Mouse (Mus musculus) heart, embryonic 14.5 days (tissue): ENCODE results near the gene Ino80. TPM values are rescaled to one million over a fixed set of nuclear protein-coding genes. Genes with fewer than 3 reads are reported as not detected.

Experiments used
- ATAC-seq: fragments of 200-750 bp; cut with Nextera tagmentation; 2 replicates; pipeline ENCODE4 v1.8.0; 2017; ENCODE audit warnings: low read depth, moderate TSS enrichment; ENCODE audit not compliant: insufficient number of reproducible peaks, insufficient read depth, low FRiP score
- H3K27ac ChIP-seq, 2 experiments: fragments of 200-500 bp in 1 of 2; fragments of 300-500 bp in 1 of 2; sonication (generic) in 1 of 2; replicated peaks in 1 of 2; 2 replicates each; pipeline ENCODE4 v1.5.1; 2012 to 2014; ENCODE audit warnings: low read depth in 2 of 2, low read length in 2 of 2, control low read depth in 1 of 2, mild to moderate bottlenecking in 1 of 2, mixed read lengths in 1 of 2; ENCODE audit not compliant: control insufficient read depth in 1 of 2, insufficient read depth in 1 of 2
- H3K27me3 ChIP-seq: fragments of 300-500 bp; sonication (generic); 2 replicates; pipeline ENCODE4 v1.6.1; 2014; ENCODE audit warnings: mild to moderate bottlenecking, low read length, control low read depth; ENCODE audit not compliant: control insufficient read depth, insufficient read depth
- H3K36me3 ChIP-seq: fragments of 300-500 bp; sonication (generic); 2 replicates; pipeline ENCODE4 v1.6.1; 2014; ENCODE audit warnings: mild to moderate bottlenecking, control low read depth, low read length, mixed read lengths; ENCODE audit not compliant: control insufficient read depth, insufficient read depth
- H3K4me1 ChIP-seq, 2 experiments: fragments of 200-500 bp in 1 of 2; fragments of 300-500 bp in 1 of 2; sonication (generic) in 1 of 2; 2 replicates each; pipeline ENCODE4 v1.6.1; 2012 to 2014; ENCODE audit warnings: low read length in 2 of 2, control low read depth in 1 of 2, mixed read lengths in 1 of 2; ENCODE audit not compliant: control insufficient read depth in 2 of 2, insufficient read depth in 2 of 2
- H3K4me2 ChIP-seq: fragments of 300-500 bp; sonication (generic); 2 replicates; pipeline ENCODE4 v1.6.1; 2014; ENCODE audit warnings: mild to moderate bottlenecking, low read length
- H3K4me3 ChIP-seq, 2 experiments: fragments of 200-500 bp in 1 of 2; fragments of 300-500 bp in 1 of 2; sonication (generic) in 1 of 2; 2 replicates each; pipeline ENCODE4 v1.5.1; 2012 to 2014; ENCODE audit warnings: low read length in 2 of 2, mild to moderate bottlenecking in 2 of 2, control low read depth in 1 of 2, low read depth in 1 of 2, moderate library complexity in 1 of 2; ENCODE audit not compliant: control insufficient read depth in 1 of 2, insufficient read depth in 1 of 2
- H3K9ac ChIP-seq: fragments of 300-500 bp; sonication (generic); 2 replicates; pipeline ENCODE4 v1.6.1; 2014; ENCODE audit warnings: mild to moderate bottlenecking, low read length
- H3K9me3 ChIP-seq: fragments of 300-500 bp; sonication (generic); 2 replicates; pipeline ENCODE4 v1.6.1; 2016; ENCODE audit warnings: low read length, control low read depth; ENCODE audit not compliant: control insufficient read depth
- WGBS: fragments of 180-500 bp; shearing (Covaris S2); extraction: QIAGEN DNeasy Blood & Tissue Kit; methylation state at CpG from one replicate; pipeline ENCODE4 v1.1.7; 2014; 5-methylcytosine and 5-hydroxymethylcytosine counted together
- polyA plus RNA-seq: library from polyadenylated mRNA; unstranded; fragments of >200 nt; fragmentation: Nextera tagmentation; extraction: Ambion mirVana; gene quantifications from 2 replicates; pipeline ENCODE4 v1.2.1, GENCODE M21; 2014

Ino80 gene
- polyA plus RNA-seq, 1 experiment from 2014 or later = 3.7 TPM

DNA sequence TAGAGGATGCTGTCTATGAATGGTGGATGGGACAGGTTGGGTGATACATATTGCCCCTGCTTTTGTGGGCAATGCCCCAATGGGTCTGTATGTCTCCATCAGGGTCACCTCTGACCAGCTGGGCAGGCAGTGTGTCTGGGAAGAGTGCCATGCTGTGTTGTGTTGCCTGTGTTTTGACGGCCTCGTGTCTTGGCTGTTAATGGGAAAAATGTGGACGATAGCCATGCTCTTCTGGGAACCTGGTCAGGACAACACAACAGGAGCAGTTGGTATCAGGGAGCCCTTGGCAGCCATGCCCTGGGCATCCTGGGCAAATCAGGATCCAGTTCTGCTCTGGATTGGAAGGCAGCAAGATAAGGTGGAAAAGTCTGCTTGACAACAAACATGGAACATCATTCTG, 122.4 kb downstream of the Ino80 start:
- peaks cover 21% of the 10 kb centered on the region for H3K27me3 ChIP-seq
- no peak overlapping the region for H3K4me2 ChIP-seq
- H3K9ac ChIP-seq = no peak overlapping the region
- no peak overlapping the region for H3K4me3 ChIP-seq
- WGBS = 77% methylated on average over 3 of the region's 3 CpGs
- no peaks in the 10 kb centered on the region for H3K36me3 ChIP-seq
- no peaks in the 10 kb centered on the region for H3K9me3 ChIP-seq
- ATAC-seq = no peak
- H3K27ac ChIP-seq = no peak overlapping the region
- H3K4me1 ChIP-seq = peaks cover 7 to 10% of the 10 kb centered on the region in 2 experiments; a peak in 3 of 4 replicates

DNA sequence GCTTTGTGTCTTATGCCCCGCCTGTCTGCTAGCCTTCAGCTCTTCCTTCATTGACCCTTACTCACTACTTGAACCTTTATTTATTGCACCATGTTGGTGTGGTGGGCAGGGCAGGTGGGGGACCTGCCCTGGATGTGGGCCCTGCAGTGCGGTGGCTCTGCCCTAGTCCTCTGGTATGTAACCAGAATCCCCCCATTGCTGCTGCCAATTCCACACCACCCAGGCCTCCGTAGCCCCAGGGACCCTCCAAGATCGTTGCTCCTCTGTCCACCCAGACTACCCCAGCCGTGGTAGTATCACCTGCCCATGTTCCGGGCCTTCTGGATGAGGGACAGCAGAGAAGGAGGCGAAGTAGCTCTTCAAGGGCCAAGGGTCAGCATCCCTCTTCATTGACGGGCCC, 123.8 kb downstream of the Ino80 start:
- H3K4me3 ChIP-seq = no peak overlapping the region
- H3K27ac ChIP-seq = no peak overlapping the region
- ATAC-seq = no peak
- peaks cover 23% of the 10 kb centered on the region for H3K27me3 ChIP-seq
- 77% methylated on average over 8 of the region's 8 CpGs for WGBS
- no peak overlapping the region for H3K9ac ChIP-seq
- H3K4me1 ChIP-seq = peaks cover 7 to 10% of the 10 kb centered on the region in 2 experiments; a peak in 3 of 4 replicates
- no peaks in the 10 kb centered on the region for H3K36me3 ChIP-seq
- no peaks in the 10 kb centered on the region for H3K9me3 ChIP-seq
- H3K4me2 ChIP-seq = no peak overlapping the region

DNA sequence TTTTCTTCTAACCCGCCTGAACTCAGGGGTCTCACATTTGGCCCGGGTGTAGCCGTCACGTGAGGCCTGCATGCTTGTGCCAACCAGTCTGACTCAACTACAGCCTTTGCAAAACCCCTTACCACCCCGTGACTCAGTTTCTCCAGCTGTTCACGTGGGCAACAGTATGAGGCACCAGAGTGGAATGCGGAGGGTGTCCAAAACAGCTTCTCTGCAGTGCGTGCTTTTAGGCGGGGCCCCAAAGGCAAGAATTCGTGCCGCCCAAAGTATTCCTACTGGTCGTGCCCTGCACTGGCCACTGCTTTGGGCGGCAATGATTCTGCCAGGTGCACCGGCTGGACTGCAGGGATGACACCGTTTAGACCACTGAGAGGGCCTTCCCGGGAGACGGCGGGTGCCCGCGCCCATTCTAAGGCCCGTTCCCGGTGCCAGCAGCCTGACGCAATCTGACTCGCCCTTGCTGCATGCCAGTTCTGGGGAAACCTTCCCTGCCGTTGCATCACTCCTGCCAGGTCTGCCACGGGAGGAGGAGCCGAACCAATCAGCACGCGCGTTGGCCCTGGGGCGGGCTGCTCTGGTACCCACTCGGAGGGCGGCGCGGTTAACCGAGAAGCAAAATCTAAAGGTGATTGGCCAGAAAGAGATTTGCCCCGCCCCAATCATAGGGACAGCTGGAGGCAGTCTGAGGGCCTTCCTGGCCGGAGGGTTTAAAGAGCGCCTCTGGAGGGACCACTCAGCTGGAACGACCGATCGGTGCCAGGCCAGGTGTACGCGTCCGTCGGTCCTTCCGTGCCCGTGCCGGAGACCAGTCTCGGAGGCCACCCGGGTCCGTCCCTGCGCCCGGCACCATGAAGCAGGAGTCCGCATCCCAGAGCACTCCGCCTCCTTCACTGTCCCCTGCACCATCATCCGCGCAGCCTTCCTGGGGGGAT, 126.7 kb downstream of the Ino80 start, which contains the start of gene Chac1:
Gene Chac1, plus strand, starts transcription at position 675 of the 932 bp plus-strand sequence.
- Histone ChIP-seq H3K4me3 (peak within 1 kb of the TSS; percentile 46 to 51), H3K36me3 (no peaks in the 10 kb centered on the region), H3K4me1 (peaks cover 7 to 10% of the 10 kb centered on the region in 2 experiments; a peak in 3 of 4 replicates), H3K27me3 (peaks cover 23% of the 10 kb centered on the region), H3K9ac (peak within 1 kb of the TSS; percentile 68), H3K4me2 (peak within 1 kb of the TSS; percentile 90), H3K9me3 (no peaks in the 10 kb centered on the region), H3K27ac (no peak within 1 kb of the TSS)
- 5% methylated on average over 58 of the region's 58 CpGs for WGBS
- no peak; the same call in 1 of the 2 replicates for ATAC-seq

DNA sequence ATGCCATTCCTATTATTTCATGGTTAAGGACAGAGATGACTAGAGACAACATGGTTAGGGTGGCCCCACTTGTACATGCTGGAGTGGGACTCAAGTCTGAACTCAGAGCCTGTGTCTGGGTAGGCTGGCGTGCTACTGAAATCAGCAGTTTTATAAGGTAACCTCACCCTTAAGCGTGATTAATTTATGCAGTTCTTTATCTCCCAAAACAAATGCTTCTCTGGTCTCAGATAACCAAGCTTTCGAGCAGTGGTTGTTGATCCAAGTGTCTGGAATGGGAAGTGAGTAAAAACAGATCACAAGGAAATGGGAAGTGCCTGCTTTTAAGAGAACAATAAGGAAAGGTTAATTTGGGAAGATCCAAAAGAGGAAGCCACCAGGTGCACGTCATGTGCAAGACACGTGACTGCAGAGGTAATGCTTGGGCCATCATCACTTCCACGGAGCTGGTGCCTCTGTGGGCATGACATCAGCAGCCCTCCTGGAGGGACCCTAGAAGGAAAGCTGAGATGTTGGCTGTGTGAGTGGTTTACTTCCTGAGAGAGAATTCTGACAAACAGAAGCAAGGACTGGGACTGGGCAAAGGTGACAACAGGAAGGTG, 132.8 kb downstream of the Ino80 start:
- Histone ChIP-seq H3K4me3 (no peak overlapping the region), H3K4me1 (0 out of 4 replicates have a peak, but pooled peaks cover 0 to 2% of the 10 kb centered on the region in 2 experiments), H3K4me2 (no peak overlapping the region), H3K9me3 (no peaks in the 10 kb centered on the region), H3K36me3 (no peaks in the 10 kb centered on the region), H3K9ac (no peak overlapping the region), H3K27me3 (no peaks in the 10 kb centered on the region), H3K27ac (0 out of 4 replicates have a peak overlapping the region, but pooled peaks of 1 of the 2 experiments have one; percentile 7)
- ATAC-seq = no peak; the same call in 1 of the 2 replicates
- WGBS = 22% methylated on average over 6 of the region's 6 CpGs

DNA sequence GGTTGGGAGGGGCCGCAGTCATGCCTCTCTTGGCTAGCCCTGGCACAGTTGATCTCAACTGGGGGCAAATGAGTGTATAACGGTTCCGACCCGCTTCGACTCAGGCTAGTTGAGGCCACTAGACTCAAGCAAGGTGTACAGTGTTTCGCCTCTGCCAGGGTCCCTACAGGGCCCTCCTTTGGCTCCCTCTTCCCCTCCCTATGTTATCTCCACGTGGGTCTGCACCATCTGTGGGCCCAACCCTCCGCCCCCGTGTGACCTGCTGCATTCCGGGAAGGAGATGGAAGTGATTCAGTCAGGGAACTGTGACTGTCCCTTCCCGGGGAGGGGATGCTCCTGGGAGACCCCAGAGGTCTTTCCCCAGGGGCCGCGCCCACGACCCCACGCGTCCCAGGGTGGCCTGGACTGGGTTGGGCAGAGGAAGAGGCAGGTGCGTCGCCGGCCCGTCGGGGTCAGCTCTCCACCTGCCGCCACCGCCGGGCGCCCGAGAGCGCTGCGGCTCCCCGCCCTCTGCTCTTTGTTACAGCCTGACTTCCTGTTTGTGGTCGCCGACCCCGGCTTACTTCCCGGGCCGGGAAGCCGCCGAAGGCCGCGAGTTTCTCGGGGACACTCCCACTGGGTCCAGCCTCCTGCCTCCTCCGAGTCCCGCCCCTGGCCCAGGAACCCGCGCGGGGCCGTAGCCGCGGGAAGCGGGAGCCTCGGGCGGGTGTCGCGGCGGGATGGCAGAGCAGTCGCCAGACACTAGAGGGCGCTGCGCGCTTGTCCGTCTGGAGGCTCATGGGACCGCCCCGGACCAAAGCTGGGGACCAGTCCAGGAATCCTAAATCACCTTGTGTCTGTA, 139.8 kb downstream of the Ino80 start:
- Histone ChIP-seq H3K27ac (peak overlapping the region; percentile 42 to 75), H3K4me1 (peaks cover 5 to 6% of the 10 kb centered on the region in 2 experiments), H3K4me3 (peak overlapping the region; percentile 55 to 67), H3K27me3 (0 out of 2 replicates have a peak, but pooled peaks cover under 1% of the 10 kb centered on the region), H3K36me3 (0 out of 2 replicates have a peak, but pooled peaks cover 4% of the 10 kb centered on the region), H3K4me2 (peak overlapping the region; percentile 88), H3K9me3 (no peaks in the 10 kb centered on the region), H3K9ac (peak overlapping the region; percentile 76)
- WGBS = 9% methylated on average over 53 of the region's 60 CpGs
- peak; percentile 77 for ATAC-seq

DNA sequence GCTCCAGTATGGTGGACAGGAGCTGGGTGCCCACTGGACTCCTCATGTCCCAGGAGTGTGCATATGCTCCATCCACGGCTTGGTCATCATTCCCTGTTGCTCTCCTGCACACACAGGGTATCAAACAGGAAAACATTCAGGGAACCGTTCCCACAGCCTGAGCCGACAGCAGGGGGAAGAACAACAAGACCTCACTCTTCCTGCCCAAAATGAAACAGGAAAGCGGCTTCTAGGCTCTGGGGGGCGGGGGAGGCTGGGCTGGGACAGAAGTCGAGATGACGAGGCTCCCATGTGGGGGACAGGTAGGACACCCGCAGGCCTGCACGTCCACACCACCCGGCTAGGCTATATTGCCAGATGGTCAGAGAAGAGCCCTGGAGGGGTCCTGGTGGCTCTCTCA, 141.0 kb downstream of the Ino80 start:
- Histone ChIP-seq H3K36me3 (0 out of 2 replicates have a peak, but pooled peaks cover 4% of the 10 kb centered on the region), H3K9ac (no peak overlapping the region), H3K27ac (peak overlapping the region; percentile 72 to 75), H3K4me1 (peaks cover 5 to 6% of the 10 kb centered on the region in 2 experiments), H3K9me3 (no peaks in the 10 kb centered on the region), H3K4me2 (no peak overlapping the region), H3K27me3 (peaks cover 11% of the 10 kb centered on the region), H3K4me3 (no peak overlapping the region)
- ATAC-seq = no peak
- 52% methylated on average over 10 of the region's 10 CpGs for WGBS

DNA sequence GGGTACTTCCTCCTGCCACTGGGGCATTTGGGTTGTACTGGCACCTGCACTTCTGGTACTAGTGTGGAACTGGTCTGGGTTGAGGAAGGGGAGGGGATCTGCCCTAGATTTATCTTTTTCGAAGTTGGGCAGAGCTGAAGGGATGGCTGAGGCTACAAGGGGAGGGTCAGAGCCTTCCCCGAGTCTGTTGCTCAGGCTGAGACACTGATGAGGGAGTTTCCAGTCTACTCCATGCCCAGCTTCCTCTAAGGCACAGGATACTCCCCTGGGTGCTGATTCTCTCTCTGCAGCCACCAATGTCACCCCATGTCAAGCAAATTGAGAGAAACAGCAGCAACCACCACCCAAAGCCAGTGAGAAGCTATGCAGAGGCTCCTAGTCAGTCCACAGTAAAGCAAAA, 141.5 kb downstream of the Ino80 start:
- no peak for ATAC-seq
- H3K27me3 ChIP-seq = peaks cover 16% of the 10 kb centered on the region
- H3K9me3 ChIP-seq = no peaks in the 10 kb centered on the region
- no peak overlapping the region for H3K4me3 ChIP-seq
- H3K4me1 ChIP-seq = peaks cover 5 to 6% of the 10 kb centered on the region in 2 experiments
- H3K27ac ChIP-seq = peak overlapping the region; percentile 44 to 55
- no peak overlapping the region for H3K9ac ChIP-seq
- 59% methylated on average over 2 of the region's 2 CpGs for WGBS
- 0 out of 2 replicates have a peak, but pooled peaks cover 4% of the 10 kb centered on the region for H3K36me3 ChIP-seq
- H3K4me2 ChIP-seq = peak overlapping the region; percentile 25; the same call in 1 of the 2 replicates
